Mouse (Mus musculus) forebrain, embryonic 11.5 days (tissue): ENCODE results near the gene Kcne3. TPM values are rescaled to one million over a fixed set of nuclear protein-coding genes. Genes with fewer than 3 reads are reported as not detected.

Experiments used
- ATAC-seq: fragments of 200-750 bp; cut with Nextera tagmentation; replicated peaks from 2 replicates; pipeline ENCODE4 v1.8.0; 2017; ENCODE audit warnings: moderate TSS enrichment; ENCODE audit not compliant: low FRiP score
- DNase-seq: peaks from one replicate; pipeline ENCODE4 v3.0.0-alpha.2; 2017; ENCODE audit warnings: low spot score
- H3K27ac ChIP-seq: fragments of 300-500 bp; sonication (generic); 2 replicates; pipeline ENCODE4 v1.5.1; 2014; ENCODE audit warnings: low read depth, low read length
- H3K27me3 ChIP-seq: fragments of 300-500 bp; sonication (generic); 2 replicates; pipeline ENCODE4 v1.6.1; 2014; ENCODE audit warnings: mild to moderate bottlenecking, low read length, mixed read lengths; ENCODE audit not compliant: control insufficient read depth, insufficient read depth
- H3K36me3 ChIP-seq: fragments of 300-500 bp; sonication (generic); 2 replicates; pipeline ENCODE4 v1.6.1; 2014; ENCODE audit warnings: mild to moderate bottlenecking, low read length, moderate library complexity, mixed read lengths; ENCODE audit not compliant: control insufficient read depth, insufficient read depth
- H3K4me1 ChIP-seq: fragments of 300-500 bp; sonication (generic); replicated peaks from 2 replicates; pipeline ENCODE4 v1.6.1; 2014; ENCODE audit warnings: low read length, mixed read lengths; ENCODE audit not compliant: control insufficient read depth, insufficient read depth
- H3K4me2 ChIP-seq: fragments of 300-500 bp; sonication (generic); 2 replicates; pipeline ENCODE4 v1.6.1; 2014; ENCODE audit warnings: low read depth, mild to moderate bottlenecking, low read length, moderate library complexity, mixed read lengths; ENCODE audit not compliant: severe bottlenecking
- H3K4me3 ChIP-seq: fragments of 300-500 bp; sonication (generic); 2 replicates; pipeline ENCODE4 v1.5.1; 2014; ENCODE audit warnings: low read depth, low read length
- H3K9ac ChIP-seq: fragments of 300-500 bp; sonication (generic); 2 replicates; pipeline ENCODE4 v1.6.1; 2014; ENCODE audit warnings: low read length
- H3K9me3 ChIP-seq: fragments of 300-500 bp; sonication (generic); 2 replicates; pipeline ENCODE4 v1.6.1; 2016; ENCODE audit warnings: low read length, mixed read lengths; ENCODE audit not compliant: control insufficient read depth
- WGBS: fragments of 180-500 bp; shearing (Covaris S2); extraction: QIAGEN DNeasy Blood & Tissue Kit; methylation state at CpG from one replicate; pipeline ENCODE4 v1.1.7; 2014; 5-methylcytosine and 5-hydroxymethylcytosine counted together
- polyA plus RNA-seq: library from polyadenylated mRNA; unstranded; fragments of >200 nt; fragmentation: Nextera tagmentation; extraction: Ambion mirVana; gene quantifications from 2 replicates; pipeline ENCODE4 v1.2.1, GENCODE M21; 2014

The Kcne3 gene
- polyA plus RNA-seq, 1 experiment from 2014 or later, result 4.1 TPM

DNA sequence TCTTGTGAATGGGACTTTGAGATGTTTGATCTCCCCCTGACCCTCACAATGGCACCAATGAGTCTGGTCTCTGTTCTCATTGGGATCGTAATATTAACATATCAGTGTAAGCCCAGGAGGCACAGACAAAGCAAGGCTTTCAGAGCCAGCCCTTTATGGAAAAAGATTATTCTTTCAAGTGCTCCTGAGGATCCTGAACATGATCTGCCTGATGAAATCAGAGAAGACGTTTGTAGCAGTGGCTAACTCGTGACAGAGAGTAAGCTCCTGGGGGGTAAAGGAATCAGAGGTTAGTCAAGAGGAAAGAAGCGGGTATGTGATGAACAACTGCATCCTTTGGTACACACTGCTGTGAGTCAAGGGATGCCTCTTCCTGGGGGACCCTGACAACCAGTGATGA is 13.9 kb downstream of the Kcne3 start:
- H3K4me2 ChIP-seq, result no peak overlapping the region
- ATAC-seq (no peak), DNase-seq (no peak)
- no peaks in the 10 kb centered on the region for H3K27me3 ChIP-seq
- H3K36me3 ChIP-seq, result no peaks in the 10 kb centered on the region
- no peak overlapping the region for H3K9ac ChIP-seq
- no peak overlapping the region for H3K4me3 ChIP-seq
- WGBS, result 43% methylated on average over 4 of the region's 4 CpGs
- H3K27ac ChIP-seq, result no peak overlapping the region
- H3K4me1 ChIP-seq, result no peaks in the 10 kb centered on the region
- no peaks in the 10 kb centered on the region for H3K9me3 ChIP-seq

DNA sequence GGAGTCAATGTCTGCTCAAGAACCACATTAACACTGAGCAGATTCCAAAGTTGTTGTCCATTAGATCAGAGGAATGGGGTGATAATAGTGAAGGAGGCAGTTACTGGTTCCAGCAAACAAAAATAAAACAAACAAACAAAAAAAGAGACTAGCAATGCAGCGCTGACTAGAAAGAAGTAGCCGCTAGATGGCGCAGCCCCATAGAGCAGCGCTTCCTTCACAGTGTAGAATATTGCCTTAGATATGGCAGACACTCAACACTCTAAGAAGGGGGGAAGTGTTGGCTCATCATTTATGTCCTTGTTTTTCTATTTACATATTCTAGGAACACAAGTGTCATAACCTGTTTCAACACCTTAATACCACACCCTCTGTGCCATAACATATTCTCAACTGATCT is 14.5 kb downstream of the Kcne3 start:
- Histone ChIP-seq H3K27ac (no peak overlapping the region), H3K9ac (no peak overlapping the region), H3K4me1 (no peaks in the 10 kb centered on the region), H3K27me3 (no peaks in the 10 kb centered on the region), H3K4me3 (no peak overlapping the region), H3K4me2 (no peak overlapping the region), H3K9me3 (no peaks in the 10 kb centered on the region), H3K36me3 (no peaks in the 10 kb centered on the region)
- no peak for ATAC-seq
- peak; percentile 59 for DNase-seq
- WGBS, result 6% methylated on average over 4 of the region's 4 CpGs

GRCm38 (mm10) chr7:100201191-100201590 is 24.9 kb downstream of the Kcne3 start:
- ATAC-seq (no peak), DNase-seq (no peak)
- Histone ChIP-seq H3K4me1 (no peaks in the 10 kb centered on the region), H3K27ac (no peak overlapping the region), H3K9ac (no peak overlapping the region), H3K36me3 (no peaks in the 10 kb centered on the region), H3K4me3 (no peak overlapping the region), H3K9me3 (no peaks in the 10 kb centered on the region), H3K27me3 (no peaks in the 10 kb centered on the region), H3K4me2 (no peak overlapping the region)
- WGBS, result 82% methylated on average over 3 of the region's 3 CpGs

DNA sequence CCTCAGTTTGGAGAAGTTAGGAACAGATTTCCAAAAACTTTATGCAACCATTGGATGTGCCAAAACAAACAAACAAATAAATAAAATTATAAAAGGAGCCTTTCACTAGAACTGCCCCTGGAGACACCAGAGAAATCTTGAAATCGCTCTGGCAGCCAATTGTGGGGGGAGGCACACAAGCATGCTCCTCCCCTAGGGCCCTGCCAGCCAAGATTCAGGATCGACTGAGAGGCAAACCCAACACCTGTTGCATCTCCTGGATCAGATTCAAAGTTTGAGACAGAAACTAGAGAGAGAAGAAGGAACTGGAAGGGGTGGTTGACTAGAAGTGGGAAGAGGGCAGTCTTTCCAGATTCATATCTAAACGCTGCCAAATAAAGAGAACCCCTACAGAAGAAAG is 27.3 kb downstream of the Kcne3 start:
- Histone ChIP-seq H3K36me3 (no peaks in the 10 kb centered on the region), H3K27me3 (no peaks in the 10 kb centered on the region), H3K4me3 (no peak overlapping the region), H3K4me1 (no peaks in the 10 kb centered on the region), H3K9ac (no peak overlapping the region), H3K9me3 (no peaks in the 10 kb centered on the region), H3K27ac (no peak overlapping the region), H3K4me2 (no peak overlapping the region)
- ATAC-seq (no peak), DNase-seq (no peak)
- 75% methylated on average over 3 of the region's 3 CpGs for WGBS

DNA sequence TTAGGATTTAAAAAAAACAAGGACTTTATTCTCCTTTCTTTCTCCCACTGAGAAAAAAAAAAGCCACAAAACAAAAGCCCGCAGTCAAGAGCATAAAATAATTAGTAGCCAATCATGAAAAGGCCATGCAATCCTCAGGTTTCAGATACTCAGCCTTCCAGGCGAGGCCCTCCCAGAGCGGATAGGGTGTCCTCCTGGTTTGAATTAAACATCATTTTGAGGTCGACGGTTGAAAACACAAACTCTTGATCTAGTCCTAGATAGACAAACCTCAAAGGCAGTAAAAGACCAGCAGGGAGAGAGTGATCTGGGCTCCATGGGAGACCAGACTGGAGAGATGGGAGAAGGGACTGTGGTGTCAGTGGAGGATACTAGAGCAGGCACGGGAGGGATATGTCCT is 28.6 kb downstream of the Kcne3 start:
- 69% methylated on average over 6 of the region's 6 CpGs for WGBS
- no peak for DNase-seq

DNA sequence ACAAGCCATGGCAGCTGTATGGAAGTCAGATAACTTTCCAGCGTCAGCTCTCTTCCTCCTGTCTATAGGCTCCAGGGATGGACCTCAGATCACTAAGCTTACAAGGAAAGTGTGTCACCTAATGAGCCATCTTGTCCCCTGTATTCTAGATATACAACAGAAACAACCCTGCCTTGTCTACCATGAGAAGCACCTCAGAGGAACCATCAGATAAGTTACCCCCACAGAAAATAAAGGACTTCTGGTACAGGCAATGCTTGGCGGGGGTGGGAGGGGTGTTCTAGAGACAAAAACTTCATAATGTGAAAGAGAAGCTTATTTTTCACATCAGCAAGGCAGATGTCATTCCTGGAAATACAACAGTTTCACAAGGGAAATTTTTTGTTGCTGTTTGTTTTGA is 29.8 kb downstream of the Kcne3 start:
- ATAC-seq, result no peak
- Histone ChIP-seq H3K4me2 (no peak overlapping the region), H3K9ac (no peak overlapping the region), H3K27me3 (no peaks in the 10 kb centered on the region), H3K36me3 (no peaks in the 10 kb centered on the region), H3K4me1 (no peaks in the 10 kb centered on the region), H3K9me3 (no peaks in the 10 kb centered on the region), H3K4me3 (no peak overlapping the region), H3K27ac (no peak overlapping the region)
- no peak for DNase-seq
- WGBS, result 89% methylated on average over 2 of the region's 2 CpGs

More for the DNA sequence above, 28.6 kb downstream of the Kcne3 start:
- Histone ChIP-seq H3K27ac (no peak overlapping the region), H3K4me3 (no peak overlapping the region), H3K4me2 (no peak overlapping the region), H3K9ac (no peak overlapping the region), H3K27me3 (no peaks in the 10 kb centered on the region), H3K4me1 (no peaks in the 10 kb centered on the region), H3K9me3 (no peaks in the 10 kb centered on the region), H3K36me3 (no peaks in the 10 kb centered on the region)
- no peak for ATAC-seq

DNA sequence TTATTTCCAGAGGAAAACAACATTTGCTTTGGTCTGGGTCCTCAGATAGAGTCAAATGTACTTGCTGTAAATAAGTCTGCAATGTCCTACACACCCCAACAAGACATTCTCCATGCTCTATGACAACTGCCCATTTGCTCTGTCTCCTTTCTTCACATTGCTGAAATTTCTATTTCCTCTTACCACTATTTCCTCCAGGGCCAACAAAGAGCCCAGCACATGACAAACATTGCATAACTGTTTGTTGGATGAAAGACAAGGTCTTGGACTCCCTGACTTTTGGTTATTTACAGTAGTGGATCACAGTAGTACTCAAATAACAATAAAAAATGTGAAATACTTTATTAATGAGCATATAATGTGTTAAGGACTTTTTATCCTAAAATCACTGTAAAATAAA is 31.6 kb downstream of the Kcne3 start:
- Histone ChIP-seq H3K27ac (no peak overlapping the region), H3K27me3 (no peaks in the 10 kb centered on the region), H3K4me1 (no peaks in the 10 kb centered on the region), H3K9me3 (no peaks in the 10 kb centered on the region), H3K9ac (no peak overlapping the region), H3K36me3 (no peaks in the 10 kb centered on the region), H3K4me3 (no peak overlapping the region), H3K4me2 (no peak overlapping the region)
- no peak for ATAC-seq
- DNase-seq, result no peak

- DNase-seq (no peak), ATAC-seq (no peak)
- Histone ChIP-seq H3K4me1 (no peaks in the 10 kb centered on the region), H3K36me3 (no peaks in the 10 kb centered on the region), H3K4me2 (no peak overlapping the region), H3K9me3 (no peaks in the 10 kb centered on the region), H3K9ac (no peak overlapping the region), H3K27ac (no peak overlapping the region), H3K4me3 (no peak overlapping the region), H3K27me3 (no peaks in the 10 kb centered on the region)
- 83% methylated on average over 4 of the region's 4 CpGs for WGBS
Observed at GRCm38 (mm10) chr7:100214310-100214709, 38.0 kb downstream of the Kcne3 start.

- H3K36me3 ChIP-seq, result no peaks in the 10 kb centered on the region
- no peak overlapping the region for H3K4me2 ChIP-seq
- H3K27me3 ChIP-seq, result no peaks in the 10 kb centered on the region
- H3K9me3 ChIP-seq, result no peaks in the 10 kb centered on the region
- no peak overlapping the region for H3K9ac ChIP-seq
- 77% methylated on average over 6 of the region's 6 CpGs for WGBS
- H3K4me3 ChIP-seq, result no peak overlapping the region
- H3K27ac ChIP-seq, result no peak overlapping the region
- no peaks in the 10 kb centered on the region for H3K4me1 ChIP-seq
- DNase-seq (no peak), ATAC-seq (no peak)
Observed at GRCm38 (mm10) chr7:100215116-100215732, 38.9 kb downstream of the Kcne3 start.
